Mouse (Mus musculus): ENCODE measurements around the gene Cipc. TPM values are rescaled to one million over a fixed set of nuclear protein-coding genes. Genes with fewer than 3 reads are reported as not detected.

The Cipc gene
- polyA plus RNA-seq, 1 experiment from 2014 or later, result 31.9 TPM

DNA sequence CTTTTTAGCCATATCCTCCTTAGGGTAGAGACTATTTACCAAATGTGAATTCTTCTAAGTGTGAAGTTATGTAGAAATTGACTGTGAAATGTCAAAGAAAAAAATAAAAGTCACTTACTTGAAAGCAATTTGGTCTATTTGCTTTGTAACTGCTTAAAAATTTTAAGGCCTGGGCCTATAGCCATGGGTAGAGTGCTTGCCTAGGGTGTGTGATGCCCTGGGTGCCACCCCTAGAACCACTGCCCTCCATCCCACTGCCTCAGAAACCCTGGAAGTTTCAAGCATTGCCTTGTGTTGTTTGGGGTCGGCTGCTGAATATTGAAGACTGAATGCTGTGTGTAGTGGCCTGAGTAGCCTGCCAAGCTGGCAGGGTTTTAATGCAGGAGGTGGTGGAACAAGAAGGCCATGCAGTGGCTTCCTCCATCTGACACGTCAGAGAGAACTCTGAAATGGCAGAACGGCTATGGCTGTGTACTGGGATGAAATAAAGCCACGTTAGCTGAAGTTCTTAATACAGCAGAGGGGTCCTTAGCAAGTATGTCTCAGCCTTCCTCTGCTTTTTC is 18.5 kb downstream of the Cipc start:
- WGBS, result 91% methylated on average over 4 of the region's 4 CpGs
- Histone ChIP-seq H3K4me1 (no peaks in the 10 kb centered on the region), H3K27me3 (no peaks in the 10 kb centered on the region), H3K36me3 (peaks cover 48% of the 10 kb centered on the region), H3K4me2 (replicated peaks) (no peak overlapping the region), H3K9me3 (no peaks in the 10 kb centered on the region), H3K27ac (no peak overlapping the region), H3K9ac (no peak overlapping the region), H3K4me3 (no peak overlapping the region)
- ATAC-seq (ENCODE audit: insufficient number of reproducible peaks, insufficient read depth, low FRiP score, low TSS enrichment), result no peak

DNA sequence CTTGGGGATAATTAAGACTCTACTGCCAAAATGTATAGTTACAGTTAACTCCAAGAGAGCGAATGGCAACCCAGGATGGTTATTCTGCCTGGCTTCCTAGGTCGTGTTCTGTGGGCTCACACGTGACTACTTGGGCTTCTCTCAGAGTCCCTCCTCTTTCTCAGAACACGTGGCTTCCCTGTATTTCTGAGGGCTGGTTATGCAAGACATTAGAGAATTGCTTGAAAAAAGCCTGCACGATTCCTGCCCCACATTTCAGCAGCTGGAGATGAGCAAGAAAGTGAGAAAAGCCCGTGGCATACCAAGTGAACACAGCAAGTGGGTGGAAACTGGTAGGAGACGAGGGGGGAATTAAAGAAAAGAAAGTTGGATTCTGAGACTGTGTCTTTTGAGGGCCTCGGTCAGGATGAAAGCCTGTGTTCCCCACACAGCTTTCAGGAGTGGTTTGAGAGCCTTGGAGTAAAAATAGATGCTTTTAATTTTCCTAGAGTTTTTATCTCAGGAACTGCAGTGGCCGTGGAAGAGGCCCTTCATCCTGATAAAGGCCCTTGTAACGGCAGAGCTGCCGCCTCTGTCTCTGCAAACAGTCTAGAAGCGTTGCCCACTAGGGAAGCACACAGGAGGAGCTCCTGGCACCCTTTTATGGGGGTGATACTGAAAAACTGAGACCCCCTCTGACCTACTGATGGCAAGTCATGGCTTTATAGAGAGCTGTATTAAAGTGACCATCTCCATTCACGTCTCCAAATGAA is 21.8 kb downstream of the Cipc start:
- Histone ChIP-seq H3K4me3 (no peak overlapping the region), H3K27ac (no peak overlapping the region), H3K27me3 (no peaks in the 10 kb centered on the region), H3K9ac (no peak overlapping the region), H3K9me3 (no peaks in the 10 kb centered on the region), H3K4me2 (replicated peaks) (no peak overlapping the region), H3K4me1 (peaks cover 8% of the 10 kb centered on the region), H3K36me3 (peaks cover 15% of the 10 kb centered on the region; the same call in 1 of the 2 replicates)
- no peak for ATAC-seq (ENCODE audit: insufficient number of reproducible peaks, insufficient read depth, low FRiP score, low TSS enrichment)
- WGBS, result 73% methylated on average over 13 of the region's 13 CpGs

GRCm38 (mm10) chr12:86969220-86969601 is 22.4 kb downstream of the Cipc start:
- Histone ChIP-seq H3K4me1 (peaks cover 12% of the 10 kb centered on the region), H3K4me2 (replicated peaks) (no peak overlapping the region), H3K9ac (no peak overlapping the region), H3K27me3 (no peaks in the 10 kb centered on the region), H3K27ac (no peak overlapping the region), H3K36me3 (peaks cover 12% of the 10 kb centered on the region; the same call in 1 of the 2 replicates), H3K4me3 (no peak overlapping the region), H3K9me3 (no peaks in the 10 kb centered on the region)
- 68% methylated on average over 3 of the region's 3 CpGs for WGBS
- ATAC-seq (ENCODE audit: insufficient number of reproducible peaks, insufficient read depth, low FRiP score, low TSS enrichment), result no peak

DNA sequence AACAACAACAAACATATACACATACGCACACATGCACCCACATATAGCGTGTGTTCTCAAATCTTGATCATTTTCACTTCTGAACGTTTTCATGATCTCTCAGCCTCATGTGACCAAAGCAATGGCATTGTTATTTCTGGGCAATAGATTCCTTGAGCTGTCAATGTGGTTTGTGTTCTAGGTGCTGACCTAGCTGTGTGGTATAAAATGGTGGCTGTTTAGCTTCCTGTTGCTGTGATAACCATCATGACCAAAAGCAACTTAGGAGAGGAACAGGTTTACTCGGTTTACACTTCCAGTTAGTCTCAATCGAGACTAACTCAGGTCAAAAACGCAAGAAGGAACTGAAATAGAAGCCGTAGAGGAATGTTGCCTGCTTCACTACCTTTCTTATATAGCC is 24.2 kb downstream of the Cipc start:
- Histone ChIP-seq H3K9ac (no peak overlapping the region), H3K9me3 (no peaks in the 10 kb centered on the region), H3K4me2 (replicated peaks) (no peak overlapping the region), H3K4me3 (no peak overlapping the region), H3K36me3 (0 out of 2 replicates have a peak, but pooled peaks cover 3% of the 10 kb centered on the region), H3K4me1 (peaks cover 23% of the 10 kb centered on the region), H3K27ac (no peak overlapping the region), H3K27me3 (no peaks in the 10 kb centered on the region)
- 88% methylated on average over 7 of the region's 7 CpGs for WGBS
- no peak for ATAC-seq (ENCODE audit: insufficient number of reproducible peaks, insufficient read depth, low FRiP score, low TSS enrichment)

DNA sequence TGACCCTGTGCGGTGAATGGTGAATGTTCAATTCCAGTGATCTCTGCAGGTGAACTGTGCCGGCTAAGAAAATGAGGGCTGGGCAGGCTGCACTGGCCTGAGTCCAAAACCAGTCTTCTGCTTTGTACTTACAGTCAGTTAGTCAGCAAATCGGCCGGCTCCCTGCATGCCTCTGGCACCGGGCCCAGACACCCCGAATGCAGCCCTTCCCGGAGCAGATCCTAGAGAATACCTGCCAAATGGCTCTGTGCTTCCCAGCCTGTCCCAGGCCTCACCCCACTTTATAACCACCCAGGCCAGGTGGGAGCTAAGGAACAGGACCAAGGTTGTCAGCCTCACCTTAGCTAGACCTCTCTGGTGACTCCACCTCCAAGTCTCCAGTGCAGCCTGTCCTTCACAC is 26.4 kb downstream of the Cipc start:
- Histone ChIP-seq H3K36me3 (no peaks in the 10 kb centered on the region), H3K4me1 (peaks cover 29% of the 10 kb centered on the region), H3K27me3 (peaks cover 12% of the 10 kb centered on the region; the same call in 1 of the 2 replicates), H3K27ac (no peak overlapping the region), H3K4me2 (replicated peaks) (no peak overlapping the region), H3K9ac (no peak overlapping the region), H3K4me3 (no peak overlapping the region), H3K9me3 (no peaks in the 10 kb centered on the region)
- no peak for ATAC-seq (ENCODE audit: insufficient number of reproducible peaks, insufficient read depth, low FRiP score, low TSS enrichment)
- 32% methylated on average over 7 of the region's 7 CpGs for WGBS

- Histone ChIP-seq H3K9me3 (no peaks in the 10 kb centered on the region), H3K27me3 (peaks cover 15% of the 10 kb centered on the region; the same call in 1 of the 2 replicates), H3K27ac (no peak overlapping the region), H3K4me1 (peaks cover 29% of the 10 kb centered on the region), H3K4me3 (no peak overlapping the region), H3K36me3 (no peaks in the 10 kb centered on the region), H3K4me2 (replicated peaks) (no peak overlapping the region), H3K9ac (no peak overlapping the region)
- WGBS, result 40% methylated on average over 8 of the region's 8 CpGs
- ATAC-seq (ENCODE audit: insufficient number of reproducible peaks, insufficient read depth, low FRiP score, low TSS enrichment), result no peak
These were observed 26.9 kb downstream of the Cipc start for GRCm38 (mm10) chr12:86973706-86974105.

- H3K27ac ChIP-seq, result no peak overlapping the region
- WGBS, result 8% methylated on average over 37 of the region's 40 CpGs
- H3K27me3 ChIP-seq, result peaks cover 20% of the 10 kb centered on the region; the same call in 1 of the 2 replicates
These were observed 27.8 kb downstream of the Cipc start for GRCm38 (mm10) chr12:86974387-86975288.

GRCm38 (mm10) chr12:86975761-86976160 is 28.9 kb downstream of the Cipc start:
- Histone ChIP-seq H3K27ac (no peak overlapping the region), H3K9me3 (no peaks in the 10 kb centered on the region), H3K4me2 (replicated peaks) (no peak overlapping the region), H3K4me3 (no peak overlapping the region), H3K9ac (no peak overlapping the region), H3K4me1 (peaks cover 29% of the 10 kb centered on the region), H3K36me3 (no peaks in the 10 kb centered on the region), H3K27me3 (peaks cover 25% of the 10 kb centered on the region; the same call in 1 of the 2 replicates)
- ATAC-seq (ENCODE audit: insufficient number of reproducible peaks, insufficient read depth, low FRiP score, low TSS enrichment), result no peak
- 53% methylated on average over 10 of the region's 10 CpGs for WGBS

More at GRCm38 (mm10) chr12:86974387-86975288, 27.8 kb downstream of the Cipc start:
- peak overlapping the region; percentile 23 for H3K4me3 ChIP-seq
- no peaks in the 10 kb centered on the region for H3K36me3 ChIP-seq
- peaks cover 29% of the 10 kb centered on the region for H3K4me1 ChIP-seq
- H3K4me2 ChIP-seq (replicated peaks), result peak overlapping the region; percentile 52
- ATAC-seq (ENCODE audit: insufficient number of reproducible peaks, insufficient read depth, low FRiP score, low TSS enrichment), result no peak
- peak overlapping the region; percentile 46 for H3K9ac ChIP-seq
- no peaks in the 10 kb centered on the region for H3K9me3 ChIP-seq

GRCm38 (mm10) chr12:86976511-86977168 is 29.8 kb downstream of the Cipc start:
- H3K9ac ChIP-seq, result no peak overlapping the region
- no peak overlapping the region for H3K4me3 ChIP-seq
- no peaks in the 10 kb centered on the region for H3K9me3 ChIP-seq
- peaks cover 31% of the 10 kb centered on the region; the same call in 1 of the 2 replicates for H3K27me3 ChIP-seq
- H3K4me1 ChIP-seq, result peaks cover 29% of the 10 kb centered on the region
- no peak overlapping the region for H3K4me2 ChIP-seq (replicated peaks)
- H3K27ac ChIP-seq, result no peak overlapping the region
- WGBS, result 52% methylated on average over 6 of the region's 6 CpGs
- ATAC-seq (ENCODE audit: insufficient number of reproducible peaks, insufficient read depth, low FRiP score, low TSS enrichment), result no peak
- no peaks in the 10 kb centered on the region for H3K36me3 ChIP-seq

DNA sequence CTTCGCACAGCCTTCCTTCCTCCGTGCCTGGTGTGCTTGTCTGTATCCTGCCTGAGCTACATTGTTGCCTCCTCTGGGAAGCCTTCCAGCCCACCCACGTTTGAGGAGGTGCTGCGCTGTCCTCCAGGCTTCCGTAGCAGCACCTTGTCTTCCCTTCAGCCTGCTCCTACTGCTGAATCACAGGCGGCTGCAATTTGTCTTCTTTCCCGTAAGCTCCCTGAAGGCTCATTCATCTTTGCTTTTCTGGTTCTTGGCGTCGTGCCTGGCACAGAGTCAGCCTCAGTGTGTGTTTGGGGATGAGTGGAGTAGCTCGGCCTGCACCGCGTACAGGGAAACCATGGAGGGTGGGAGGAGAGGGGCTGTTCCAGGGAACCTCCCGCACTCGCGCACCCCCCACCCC is 31.0 kb downstream of the Cipc start:
- Histone ChIP-seq H3K27me3 (peaks cover 38% of the 10 kb centered on the region), H3K27ac (no peak overlapping the region), H3K4me3 (no peak overlapping the region), H3K9me3 (no peaks in the 10 kb centered on the region), H3K9ac (no peak overlapping the region), H3K4me2 (replicated peaks) (no peak overlapping the region), H3K4me1 (peaks cover 28% of the 10 kb centered on the region), H3K36me3 (no peaks in the 10 kb centered on the region)
- ATAC-seq (ENCODE audit: insufficient number of reproducible peaks, insufficient read depth, low FRiP score, low TSS enrichment), result no peak
- 30% methylated on average over 15 of the region's 15 CpGs for WGBS

- Histone ChIP-seq H3K4me3 (no peak overlapping the region), H3K9me3 (no peaks in the 10 kb centered on the region), H3K27me3 (peaks cover 56% of the 10 kb centered on the region), H3K4me1 (peaks cover 6% of the 10 kb centered on the region; the same call in 1 of the 2 replicates), H3K9ac (no peak overlapping the region), H3K27ac (no peak overlapping the region), H3K4me2 (replicated peaks) (no peak overlapping the region), H3K36me3 (no peaks in the 10 kb centered on the region)
- 31% methylated on average over 9 of the region's 9 CpGs for WGBS
- ATAC-seq (ENCODE audit: insufficient number of reproducible peaks, insufficient read depth, low FRiP score, low TSS enrichment), result no peak
These were observed 34.3 kb downstream of the Cipc start for GRCm38 (mm10) chr12:86981180-86981579.
